Mouse (Mus musculus) embryonic facial prominence, embryonic 13.5 days (tissue): ENCODE results near the gene Olfr322. TPM values are rescaled to one million over a fixed set of nuclear protein-coding genes. Genes with fewer than 3 reads are reported as not detected.

Source experiments
- polyA plus RNA-seq: library from polyadenylated mRNA; unstranded; fragments of >200 nt; fragmentation: Nextera tagmentation; extraction: Ambion mirVana; gene quantifications from 2 replicates; pipeline ENCODE4 v1.2.1, GENCODE M21; 2015

Gene Olfr322
- polyA plus RNA-seq, 1 experiment from 2014 or later, result not detected

Other genes starting within 250 kb of the Olfr322 start
- not detected in 2 replicates for gene 1810065E05Rik, start 237.7 kb upstream of the Olfr322 start, polyA plus RNA-seq
- not detected in 2 replicates for gene Gm12253, start 226.2 kb upstream of the Olfr322 start, polyA plus RNA-seq
- gene Lypd9, start 205.9 kb upstream of the Olfr322 start, polyA plus RNA-seq, result not detected in 2 replicates
- gene Olfr30, start 196.5 kb upstream of the Olfr322 start, polyA plus RNA-seq, result 0.14 TPM in 1 of 2 replicates, not detected in the other
- not detected in 2 replicates for gene Olfr332, start 166.2 kb upstream of the Olfr322 start, polyA plus RNA-seq
- gene Olfr331, start 156.2 kb upstream of the Olfr322 start, polyA plus RNA-seq, result not detected in 2 replicates
- 0.54 TPM in 1 of 2 replicates, not detected in the other for gene Olfr330, start 123.9 kb upstream of the Olfr322 start, polyA plus RNA-seq
- gene Olfr329-ps, start 112.4 kb upstream of the Olfr322 start, polyA plus RNA-seq, result not detected in 2 replicates
- gene Olfr328, start 103.1 kb upstream of the Olfr322 start, polyA plus RNA-seq, result 0.10 TPM in 1 of 2 replicates, not detected in the other
- not detected in 2 replicates for gene Olfr224, start 88.2 kb upstream of the Olfr322 start, polyA plus RNA-seq
- not detected in 2 replicates for gene Olfr325, start 81.1 kb upstream of the Olfr322 start, polyA plus RNA-seq
- gene Olfr324, start 63.7 kb upstream of the Olfr322 start, polyA plus RNA-seq, result not detected in 2 replicates
- not detected in 2 replicates for gene 2210407C18Rik, start 42.7 kb upstream of the Olfr322 start, polyA plus RNA-seq
- not detected in 2 replicates for gene Olfr323, start 28.3 kb upstream of the Olfr322 start, polyA plus RNA-seq
- 0.13 and 0.23 TPM in 2 replicates for gene Trim58, start 18.3 kb upstream of the Olfr322 start, polyA plus RNA-seq
- not detected in 2 replicates for gene Olfr320, start 22.3 kb downstream of the Olfr322 start, polyA plus RNA-seq
- gene Olfr319, start 40.4 kb downstream of the Olfr322 start, polyA plus RNA-seq, result not detected in 2 replicates
- gene Olfr318, start 65.2 kb downstream of the Olfr322 start, polyA plus RNA-seq, result not detected in 2 replicates
- gene Olfr317, start 80.4 kb downstream of the Olfr322 start, polyA plus RNA-seq, result not detected in 2 replicates
- not detected in 2 replicates for gene Olfr316, start 94.0 kb downstream of the Olfr322 start, polyA plus RNA-seq
- not detected in 2 replicates for gene Olfr315, start 114.4 kb downstream of the Olfr322 start, polyA plus RNA-seq
- gene Olfr314, start 124.2 kb downstream of the Olfr322 start, polyA plus RNA-seq, result not detected in 2 replicates
- gene Fam183b, start 143.2 kb downstream of the Olfr322 start, polyA plus RNA-seq, result 0.69 TPM in 1 of 2 replicates, not detected in the other
- not detected in 2 replicates for gene Olfr313, start 156.2 kb downstream of the Olfr322 start, polyA plus RNA-seq
- gene Olfr312, start 170.5 kb downstream of the Olfr322 start, polyA plus RNA-seq, result not detected in 2 replicates
- gene Olfr311, start 180.5 kb downstream of the Olfr322 start, polyA plus RNA-seq, result not detected in 2 replicates
- 10.8 and 12.3 TPM in 2 replicates for gene Gm12258, start 188.4 kb downstream of the Olfr322 start, polyA plus RNA-seq
- 8.8 and 10.3 TPM in 2 replicates for gene 2810021J22Rik, start 208.4 kb downstream of the Olfr322 start, polyA plus RNA-seq
- 6.9 and 7.5 TPM in 2 replicates for gene Zfp39, start 245.4 kb downstream of the Olfr322 start, polyA plus RNA-seq